Mouse (Mus musculus) fat pad, adult 2 months (tissue): ENCODE measurements around the gene Tssk4.

ENCODE experiments used
- DNase-seq: peaks from one replicate; pipeline ENCODE4 v3.0.0-alpha.2; 2011; ENCODE audit warnings: low read depth, low spot score; ENCODE audit errors: extremely low read depth

Tssk4 gene

DNA sequence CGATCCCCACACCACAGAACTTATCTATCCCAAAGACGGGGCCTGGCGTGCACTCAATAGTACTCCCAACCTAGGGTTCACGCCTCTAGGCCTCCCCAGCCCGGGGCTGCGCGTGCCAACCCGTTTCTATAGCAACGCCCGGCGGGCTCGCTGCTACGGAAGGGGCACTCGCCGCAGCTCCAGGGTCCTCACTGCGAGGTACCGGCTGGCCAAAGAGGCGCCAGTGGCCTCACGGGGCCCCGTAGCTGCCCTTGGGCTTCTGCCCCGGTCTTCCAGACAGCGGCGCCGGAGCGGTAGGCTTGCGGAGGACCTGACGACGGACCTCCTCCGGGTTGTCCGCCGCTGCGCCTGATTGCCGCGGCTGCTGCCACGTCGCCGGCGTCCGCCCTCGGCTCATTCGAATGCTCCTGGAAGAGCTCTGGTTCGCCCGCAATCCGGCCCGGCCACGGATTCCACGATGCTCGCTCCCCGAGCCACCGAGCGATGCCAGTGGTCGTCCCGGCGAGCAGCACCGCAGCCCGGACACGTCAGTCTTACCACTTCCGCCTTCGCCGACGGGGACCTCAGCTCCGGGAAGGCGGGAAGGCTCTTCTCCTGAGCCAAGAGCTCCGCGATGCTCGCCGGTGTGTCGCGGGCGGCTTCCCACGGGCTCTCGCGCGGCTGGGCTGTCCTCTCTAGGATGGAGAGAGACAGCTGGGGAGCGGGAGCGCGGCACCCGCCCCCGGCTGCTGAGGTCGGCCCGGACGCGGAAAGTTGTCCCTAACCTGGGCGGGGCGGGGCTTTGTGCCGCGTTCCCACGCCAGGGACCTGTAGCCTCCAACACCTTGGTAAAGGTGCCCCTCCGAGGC is 6.7 kb upstream of the Tssk4 start, which contains the start of gene Tm9sf1:
Gene Tm9sf1, minus strand, starts transcription at position 747 of the 848 bp plus-strand sequence.
- DNase-seq, result no peak

DNA sequence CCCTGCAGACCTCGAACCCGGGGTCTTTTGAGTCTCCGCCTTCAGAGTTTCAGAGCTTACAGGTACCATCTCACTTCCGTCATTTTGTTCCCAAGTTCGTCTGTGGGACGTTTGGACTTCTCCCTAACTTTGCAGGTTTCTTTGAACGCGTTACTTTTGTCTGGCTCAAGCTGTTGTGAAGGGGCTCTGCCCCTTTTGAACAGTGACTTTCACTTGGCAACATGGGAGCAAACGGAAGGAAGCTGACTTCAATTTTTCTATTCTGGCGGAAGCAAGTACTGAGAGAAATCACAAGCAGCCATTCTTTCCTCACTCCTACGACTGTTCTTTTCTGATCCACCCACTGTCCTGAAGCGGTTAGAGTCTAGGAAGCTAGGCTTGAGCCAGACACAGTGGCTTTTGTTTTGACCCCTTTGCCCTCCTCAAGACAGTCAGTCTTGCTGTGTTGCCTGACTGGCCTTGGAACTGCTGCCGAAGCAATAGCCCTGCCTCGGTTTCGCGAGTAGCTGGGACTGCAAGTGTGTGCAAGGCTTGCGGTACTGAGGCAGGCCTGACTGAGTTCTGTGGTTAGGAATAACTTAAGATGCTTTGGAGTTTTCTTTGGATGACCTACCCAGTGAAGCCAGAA is 5.6 kb upstream of the Tssk4 start:
- DNase-seq, result no peak

DNA sequence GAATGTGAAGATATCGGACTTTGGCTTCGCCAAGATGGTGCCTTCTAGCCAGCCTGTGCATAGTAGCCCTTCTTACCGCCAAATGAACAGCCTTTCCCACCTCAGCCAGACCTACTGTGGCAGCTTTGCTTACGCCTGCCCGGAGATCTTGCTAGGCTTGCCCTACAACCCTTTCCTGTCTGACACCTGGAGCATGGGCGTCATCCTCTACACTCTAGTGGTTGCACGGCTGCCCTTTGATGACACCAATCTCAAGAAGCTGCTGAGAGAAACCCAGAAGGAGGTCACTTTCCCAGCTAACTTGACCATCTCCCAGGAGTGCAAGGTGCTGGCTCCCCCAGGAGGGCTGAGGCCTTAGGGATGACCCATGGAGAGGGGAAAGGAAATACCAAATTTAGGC is 1.5 kb downstream of the Tssk4 start:
- no peak for DNase-seq

DNA sequence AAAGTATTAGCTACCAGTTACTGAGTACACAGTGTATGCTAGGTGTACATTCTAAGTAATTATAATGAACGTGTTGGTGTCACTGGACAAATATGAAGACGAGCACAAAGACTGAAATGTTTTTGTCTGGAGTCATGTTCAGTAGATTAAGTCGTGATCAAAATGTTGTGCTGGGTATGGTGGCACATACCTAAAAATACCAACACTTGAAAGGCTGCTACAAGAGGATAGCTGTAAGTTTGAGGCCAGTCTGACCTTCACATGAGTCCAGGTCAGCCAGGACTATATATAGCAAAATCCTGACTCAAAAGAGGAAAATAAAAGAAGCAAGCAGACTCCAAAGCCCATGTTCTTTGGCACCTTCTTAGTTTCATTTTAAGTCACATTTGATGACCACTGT is 7.0 kb downstream of the Tssk4 start:
- no peak for DNase-seq

DNA sequence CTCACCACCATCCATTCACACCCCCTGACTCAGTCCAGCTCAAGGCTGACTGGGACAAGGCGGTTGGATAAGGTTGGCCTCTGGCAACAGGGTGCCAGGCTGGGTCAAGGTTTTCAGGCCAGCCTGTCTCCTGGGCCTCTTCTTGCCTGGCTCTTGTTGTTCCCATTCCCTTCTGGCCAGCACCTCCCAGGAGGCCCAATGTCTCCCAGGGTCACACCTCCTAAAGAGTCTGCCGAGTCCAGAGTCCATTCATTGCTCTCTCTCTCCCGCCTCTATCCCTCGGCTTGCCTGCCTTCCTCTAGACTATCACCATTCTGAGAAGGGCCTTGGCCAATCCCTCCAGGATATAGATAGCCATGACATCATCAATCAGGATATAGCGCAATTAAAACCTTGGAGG is 8.0 kb downstream of the Tssk4 start:
- DNase-seq, result no peak

DNA sequence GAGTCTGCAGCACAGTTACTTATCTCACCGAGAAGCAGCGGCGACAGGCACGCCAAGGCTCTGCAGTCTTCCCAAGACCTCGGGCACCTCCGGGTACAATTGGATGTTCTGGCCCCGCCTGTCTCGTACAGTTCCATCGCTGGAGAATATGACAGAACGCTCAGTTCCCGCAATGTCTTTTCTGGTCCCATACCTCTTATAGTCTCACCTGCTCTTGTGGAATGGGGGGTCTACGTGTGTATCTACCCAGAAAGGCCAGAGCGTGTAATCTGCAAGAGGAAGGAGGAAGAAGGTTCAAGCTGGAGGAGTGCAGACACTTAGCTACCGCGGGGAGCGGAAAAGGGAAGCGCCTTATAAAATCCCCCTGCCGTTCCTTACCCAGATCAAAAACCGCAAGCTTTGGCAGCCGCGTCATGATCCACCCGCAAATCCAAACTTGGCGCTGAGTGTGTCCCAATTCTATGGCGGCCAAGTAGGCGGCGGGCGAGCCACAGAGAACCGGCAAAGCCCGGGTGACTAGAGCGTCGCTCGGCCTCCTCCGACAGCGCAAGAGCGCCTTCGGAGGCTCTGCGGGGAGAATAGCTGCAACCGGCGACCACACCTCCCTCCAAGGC is 10.1 kb downstream of the Tssk4 start, which contains the start of gene Mdp1:
Gene Mdp1, minus strand, starts transcription at position 549 of the 614 bp plus-strand sequence.
- no peak for DNase-seq

DNA sequence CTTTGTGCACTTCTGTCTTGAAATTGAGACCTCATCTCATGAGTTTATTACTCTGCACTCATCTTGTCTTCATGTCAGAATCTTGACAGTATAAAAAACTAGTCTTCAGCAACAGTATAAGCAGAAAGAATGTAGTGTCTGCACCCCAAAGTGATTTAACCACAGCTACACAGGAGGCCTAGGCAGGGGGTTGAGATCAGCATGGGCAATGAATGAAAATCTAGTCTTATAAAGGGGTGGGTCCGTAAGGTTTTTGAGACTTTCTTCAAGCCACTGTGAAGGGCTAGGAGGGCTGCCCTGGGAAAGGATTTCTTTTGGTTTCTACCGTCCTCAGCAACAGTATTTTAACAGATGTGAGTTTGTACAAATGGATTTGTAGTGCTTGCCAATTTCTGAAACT is 10.7 kb downstream of the Tssk4 start:
- DNase-seq, result no peak

DNA sequence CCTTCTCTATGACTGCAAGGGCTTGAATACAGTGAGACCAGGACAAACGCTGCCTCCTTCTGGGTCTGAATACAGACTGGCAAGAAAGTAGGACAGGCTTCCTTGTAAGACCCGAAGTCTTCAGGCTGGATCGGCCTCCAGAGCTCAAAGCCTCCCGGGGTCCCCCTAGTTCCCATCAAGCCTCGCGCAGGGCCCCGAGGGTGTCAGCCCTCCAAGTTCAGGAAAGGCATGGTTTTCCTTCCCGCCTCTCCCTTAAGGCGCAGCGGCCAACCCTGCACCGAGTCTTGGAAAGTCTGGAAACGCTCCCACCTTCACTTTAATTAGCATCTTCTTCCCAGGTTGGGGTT is 21.5 kb downstream of the Tssk4 start:
- DNase-seq, result no peak

DNA sequence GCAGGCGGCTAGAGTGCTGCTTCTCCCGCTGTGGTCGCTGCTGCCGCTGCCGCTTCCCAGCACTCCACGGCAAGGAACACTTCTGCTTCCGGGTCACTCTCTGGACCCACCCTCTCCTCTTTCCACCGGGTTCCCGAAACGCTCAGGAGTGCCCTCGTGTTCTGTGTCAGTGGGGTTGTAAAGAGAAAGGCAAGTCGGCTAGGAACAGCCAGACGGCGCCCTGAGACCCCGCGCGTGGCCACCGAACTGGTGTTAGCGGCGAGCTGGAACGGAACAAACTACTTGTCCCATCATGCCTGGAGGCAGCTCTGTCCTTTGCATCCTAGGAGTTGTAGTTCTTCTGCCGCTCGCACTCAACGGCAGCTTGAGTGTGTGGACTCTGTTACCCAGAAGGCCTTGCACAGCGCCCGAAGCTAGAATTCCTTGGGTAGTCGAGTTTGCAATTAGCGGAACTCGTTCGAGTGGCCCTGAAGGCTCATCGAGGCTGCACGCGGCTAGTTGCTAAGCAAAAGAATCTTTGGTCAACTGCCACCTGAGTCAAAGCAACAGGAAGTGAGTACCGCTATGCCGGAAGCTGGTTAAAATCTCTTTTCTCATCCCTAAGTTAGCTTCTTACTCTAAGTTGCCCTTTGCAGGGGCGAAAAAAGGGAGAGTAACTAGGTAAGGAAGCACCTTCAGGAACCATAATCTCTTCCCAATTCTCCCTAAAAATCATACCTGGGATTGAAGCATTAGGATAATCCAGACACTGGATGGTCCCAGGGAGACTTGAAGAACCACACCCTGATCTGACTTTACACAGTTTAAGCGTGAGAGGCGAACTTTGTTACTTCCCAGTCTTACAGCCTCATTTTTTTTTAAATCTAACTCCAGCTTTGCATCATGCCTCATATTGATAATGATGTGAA is 22.1 kb downstream of the Tssk4 start, which contains the start of the genes Gmpr2 and Nedd8:
Gene Gmpr2, plus strand, starts transcription at position 109 of the 908 bp plus-strand sequence.
Gene Nedd8, minus strand, starts transcription at position 292 of the 908 bp plus-strand sequence.
- DNase-seq, result peak; percentile 97

DNA sequence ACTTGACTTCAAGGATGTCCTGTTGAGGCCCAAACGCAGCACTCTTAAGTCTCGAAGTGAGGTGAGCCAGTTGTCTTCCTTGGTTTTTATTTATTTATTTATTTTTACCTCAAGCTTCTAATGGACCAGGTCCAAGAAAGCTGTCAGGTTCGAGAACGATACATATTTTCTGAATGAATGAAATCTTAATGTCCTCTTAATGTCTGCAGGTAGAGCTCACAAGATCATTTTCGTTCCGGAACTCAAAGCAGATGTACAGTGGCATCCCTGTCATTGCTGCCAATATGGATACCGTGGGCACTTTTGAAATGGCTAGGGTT is 22.7 kb downstream of the Tssk4 start:
- DNase-seq, result no peak

DNA sequence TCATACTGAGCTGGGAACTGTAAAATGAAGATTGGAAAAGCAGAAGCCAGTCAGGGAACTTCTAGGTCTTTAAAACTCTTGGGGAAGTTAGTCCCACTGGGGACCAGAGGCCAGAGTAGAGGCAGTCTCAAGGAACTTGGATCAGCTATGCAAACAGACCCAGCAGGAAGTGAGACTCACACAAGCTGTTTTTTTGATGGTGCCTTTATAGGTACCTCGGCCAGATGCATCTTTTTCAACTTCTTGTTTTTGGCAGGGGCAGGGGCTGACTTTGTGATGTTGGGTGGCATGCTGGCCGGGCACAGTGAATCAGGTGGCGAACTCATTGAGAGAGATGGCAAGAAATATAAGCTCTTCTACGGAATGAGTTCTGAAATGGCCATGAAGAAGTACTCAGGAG is 27.6 kb downstream of the Tssk4 start:
- DNase-seq, result no peak

DNA sequence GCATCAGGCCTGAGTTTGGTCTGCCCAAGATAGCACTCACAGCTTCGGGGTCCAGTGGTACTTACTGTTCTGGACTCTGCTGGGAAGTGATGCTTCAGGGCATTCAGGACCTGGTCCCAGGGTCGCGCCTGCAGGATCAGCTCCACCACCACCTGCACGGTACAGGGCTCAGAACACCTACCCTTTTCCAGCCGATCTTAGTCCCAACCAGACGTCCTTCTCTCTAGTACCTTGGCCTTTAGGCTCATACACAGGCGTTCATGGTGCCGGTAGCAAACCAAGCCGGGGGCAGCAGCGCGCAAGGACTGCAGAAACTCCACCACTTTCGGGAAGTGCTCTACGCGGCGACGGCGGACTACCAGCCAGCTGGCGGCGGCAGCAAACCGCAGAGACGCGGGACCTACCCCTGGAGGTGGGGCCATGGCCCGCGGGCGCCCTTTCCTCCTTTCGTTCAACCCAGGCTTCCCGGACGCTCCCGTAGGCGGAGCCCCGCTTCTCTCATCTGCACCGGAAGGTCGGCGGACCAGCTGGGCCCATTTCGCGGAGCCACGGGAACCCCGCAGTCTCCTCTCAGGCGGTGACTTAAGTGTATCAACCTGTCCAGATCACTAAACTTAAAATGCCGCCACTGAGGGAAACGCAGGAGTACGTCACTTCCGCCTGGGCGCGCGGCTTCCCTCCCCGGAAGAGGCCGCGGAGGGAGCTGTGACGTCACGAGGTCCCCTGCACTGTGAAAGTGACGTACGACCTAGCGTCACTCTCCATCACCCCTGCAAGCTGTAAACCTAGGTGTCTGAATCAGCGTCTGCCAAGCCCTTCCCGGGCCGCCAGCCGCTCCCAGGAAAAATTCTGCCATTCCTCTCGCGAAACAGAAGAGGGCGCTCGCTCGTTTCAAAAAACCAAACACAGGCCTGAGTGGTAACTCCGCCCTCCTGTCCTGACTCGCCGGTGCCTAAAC is 31.5 kb downstream of the Tssk4 start, which contains the start of gene Tinf2:
Gene Tinf2, minus strand, starts transcription at position 661 of the 958 bp plus-strand sequence.
- peak; percentile 54 for DNase-seq

DNA sequence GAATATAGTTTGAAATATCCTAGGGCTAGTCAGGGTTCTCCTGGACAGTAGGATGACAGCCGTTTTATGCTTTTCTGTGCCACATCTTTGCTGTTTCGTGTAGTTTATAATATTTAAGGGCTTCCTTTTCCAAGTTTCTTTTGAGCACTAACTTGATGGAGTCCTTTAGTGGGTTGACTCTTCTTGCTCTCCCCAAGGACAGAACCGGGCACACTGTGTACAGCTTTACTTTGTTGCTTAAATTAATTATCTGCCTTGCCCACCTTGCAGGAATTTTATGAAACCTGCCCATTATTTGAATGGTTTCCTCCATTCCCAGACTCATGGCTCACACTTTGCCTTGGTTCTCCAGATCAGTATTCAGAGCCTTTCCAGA is 32.1 kb downstream of the Tssk4 start:
- DNase-seq, result no peak

DNA sequence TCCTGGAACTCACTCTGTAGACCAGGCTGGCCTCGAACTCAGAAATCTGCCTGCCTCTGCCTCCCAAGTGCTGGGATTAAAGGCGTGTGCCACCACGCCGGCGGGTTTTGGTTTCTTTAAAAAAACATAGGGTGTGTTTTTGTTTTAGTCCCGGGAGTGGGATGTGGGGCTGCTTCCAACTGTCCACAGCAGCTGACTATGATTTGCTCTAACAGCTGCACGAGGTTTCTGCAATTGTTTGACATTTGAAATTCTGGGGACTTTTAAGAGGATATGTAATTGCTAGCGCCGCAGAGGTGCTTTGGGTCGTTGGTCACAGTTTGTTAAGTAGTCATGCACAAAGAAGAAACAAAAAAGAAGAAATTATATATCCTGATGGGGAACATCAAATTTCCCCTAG is 39.4 kb downstream of the Tssk4 start:
- DNase-seq, result no peak

DNA sequence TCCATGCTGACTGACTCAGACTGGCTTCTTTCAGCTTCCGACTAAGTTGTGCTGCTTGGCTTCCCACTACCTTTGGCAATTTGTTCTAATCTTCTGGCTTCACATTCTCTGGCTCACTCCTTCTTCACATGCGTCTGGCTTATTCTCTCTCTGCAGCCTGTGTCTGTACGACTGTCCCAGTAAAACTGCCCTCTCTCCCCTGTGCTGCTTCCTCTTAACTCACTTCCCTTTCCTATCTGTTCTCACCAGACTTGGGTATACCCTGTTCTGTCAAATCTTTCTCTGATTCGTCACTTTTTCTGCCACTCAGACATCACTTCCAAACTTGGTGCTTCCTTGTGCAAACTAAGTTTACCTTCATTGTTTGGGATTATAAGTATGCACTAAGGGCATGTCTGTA is 47.2 kb downstream of the Tssk4 start:
- no peak for DNase-seq

DNA sequence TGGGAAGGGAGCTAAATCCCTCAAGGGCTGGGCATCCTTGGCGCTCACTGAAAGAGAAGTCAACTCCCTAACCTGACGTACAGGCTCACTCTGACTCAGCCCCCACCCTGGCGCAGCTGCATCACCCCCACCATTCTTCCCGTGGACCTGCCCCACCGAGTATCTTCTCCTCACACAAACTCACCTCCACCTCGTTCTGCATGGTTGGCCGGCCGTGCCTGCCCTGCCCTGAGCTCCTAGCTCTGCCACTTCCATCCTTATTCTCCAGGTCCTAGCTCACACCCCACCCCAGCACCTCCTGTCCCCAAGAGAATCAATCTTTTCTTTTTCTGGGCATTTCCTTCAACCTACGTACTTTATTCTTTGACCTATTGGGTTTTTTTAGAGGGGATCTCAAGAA is 51.1 kb downstream of the Tssk4 start:
- DNase-seq, result no peak
